Mouse (Mus musculus) forebrain, postnatal 0 days (tissue): ENCODE data around the gene Ppp1r14a. TPM values are rescaled to one million over a fixed set of nuclear protein-coding genes. Genes with fewer than 3 reads are reported as not detected.

Experiments
- ATAC-seq: fragments of 200-750 bp; cut with Nextera tagmentation; 2 replicates; pipeline ENCODE4 v1.8.0; 2017; ENCODE audit warnings: mild to moderate bottlenecking, moderate library complexity
- DNase-seq: peaks from one replicate; pipeline ENCODE4 v3.0.0-alpha.2; 2015
- H3K27ac ChIP-seq: fragments of 300-500 bp; sonication (generic); 2 replicates; pipeline ENCODE4 v1.5.1; 2014; ENCODE audit warnings: low read depth, mild to moderate bottlenecking, antibody characterized with exemption, low read length, moderate library complexity, mixed read lengths
- H3K27me3 ChIP-seq: fragments of 300-500 bp; sonication (generic); 2 replicates; pipeline ENCODE4 v1.6.1; 2014; ENCODE audit warnings: mild to moderate bottlenecking, low read length, mixed read lengths; ENCODE audit not compliant: insufficient read depth
- H3K36me3 ChIP-seq: fragments of 300-500 bp; sonication (generic); 2 replicates; pipeline ENCODE4 v1.6.1; 2014; ENCODE audit warnings: mild to moderate bottlenecking, moderate library complexity; ENCODE audit not compliant: insufficient read depth
- H3K4me1 ChIP-seq: fragments of 300-500 bp; sonication (generic); 2 replicates; pipeline ENCODE4 v1.6.1; 2014; ENCODE audit warnings: antibody characterized with exemption; ENCODE audit not compliant: insufficient read depth
- H3K4me2 ChIP-seq: fragments of 300-500 bp; sonication (generic); 2 replicates; pipeline ENCODE4 v1.6.1; 2014; ENCODE audit warnings: low read depth, mild to moderate bottlenecking, moderate library complexity
- H3K4me3 ChIP-seq: fragments of 300-500 bp; sonication (generic); 2 replicates; pipeline ENCODE4 v1.5.1; 2014; ENCODE audit warnings: low read depth, low read length, mixed read lengths
- H3K9ac ChIP-seq: fragments of 300-500 bp; sonication (generic); 2 replicates; pipeline ENCODE4 v1.6.1; 2014; ENCODE audit warnings: mild to moderate bottlenecking
- H3K9me3 ChIP-seq: fragments of 300-500 bp; sonication (generic); 2 replicates; pipeline ENCODE4 v1.6.1; 2016; ENCODE audit warnings: low read length
- CTCF ChIP-seq: sonication (generic); IDR thresholded peaks from 2 replicates; pipeline ENCODE4 v1.5.1; 2016; ENCODE audit warnings: antibody characterized with exemption, control low read depth, low read depth
- WGBS: fragments of 180-500 bp; shearing (Covaris S2); extraction: QIAGEN DNeasy Blood & Tissue Kit; methylation state at CpG from one replicate; pipeline ENCODE4 v1.1.7; 2014; 5-methylcytosine and 5-hydroxymethylcytosine counted together
- polyA plus RNA-seq: library from polyadenylated mRNA; unstranded; fragments of >200 nt; fragmentation: Nextera tagmentation; extraction: Ambion mirVana; gene quantifications from 2 replicates; pipeline ENCODE4 v1.2.1, GENCODE M21; 2015
- total RNA-seq: library from RNA; depleted of rRNA; stranded (reverse); fragments of >200 nt; gene quantifications from 2 replicates; pipeline ENCODE4 v1.2.3, GENCODE M21; 2014; rRNA removed

The Ppp1r14a gene
- total and polyA plus RNA-seq, 2 experiments from 2014 or later, result 2.0 to 2.3 TPM

DNA sequence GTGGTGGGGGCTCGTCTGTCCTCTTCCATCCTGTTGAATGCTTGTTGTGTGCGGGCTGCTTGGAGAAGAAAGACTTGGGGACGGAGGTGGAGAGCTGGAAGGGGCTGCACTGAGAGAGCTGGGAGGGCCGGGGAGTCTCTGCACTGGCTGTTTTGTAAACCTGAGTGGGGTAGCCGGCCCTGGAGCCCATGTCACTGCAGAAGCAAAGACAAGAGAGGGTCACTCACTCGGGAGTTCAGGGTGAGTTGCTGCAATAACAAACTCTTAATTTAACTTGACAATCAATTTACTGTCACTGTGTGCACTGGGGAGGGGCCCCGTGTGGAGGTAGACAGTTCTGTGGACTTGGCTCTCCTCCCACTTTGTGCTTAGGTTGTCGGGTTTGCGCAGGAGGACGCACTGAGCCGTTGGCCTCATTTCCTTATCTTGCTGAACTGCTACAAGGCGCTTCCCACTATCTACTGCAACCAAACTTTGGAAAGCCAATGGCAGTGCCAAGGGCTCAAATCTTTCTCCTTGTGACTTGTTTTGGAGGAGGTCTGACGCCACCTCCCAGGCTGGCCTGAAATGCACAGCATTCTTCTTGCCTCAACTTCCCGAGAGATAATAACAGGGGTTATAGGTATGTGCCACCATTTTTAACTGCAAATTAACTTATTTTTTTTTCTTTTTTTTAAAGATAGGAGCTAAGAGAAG lies 50.0 kb downstream of the Ppp1r14a start:
- WGBS, result 69% methylated on average over 14 of the region's 14 CpGs
- no peak for DNase-seq
- H3K4me1 ChIP-seq, result no peaks in the 10 kb centered on the region; the same call in none of the 2 replicates
- no peak for ATAC-seq
- no peak overlapping the region for H3K4me3 ChIP-seq
- H3K36me3 ChIP-seq, result peaks cover 27% of the 10 kb centered on the region
- no peak overlapping the region for H3K27ac ChIP-seq
- no peaks in the 10 kb centered on the region for H3K9me3 ChIP-seq
- no peak overlapping the region for H3K9ac ChIP-seq
- TF ChIP-seq CTCF, result no peak
- H3K4me2 ChIP-seq, result no peak overlapping the region
- no peaks in the 10 kb centered on the region for H3K27me3 ChIP-seq

DNA sequence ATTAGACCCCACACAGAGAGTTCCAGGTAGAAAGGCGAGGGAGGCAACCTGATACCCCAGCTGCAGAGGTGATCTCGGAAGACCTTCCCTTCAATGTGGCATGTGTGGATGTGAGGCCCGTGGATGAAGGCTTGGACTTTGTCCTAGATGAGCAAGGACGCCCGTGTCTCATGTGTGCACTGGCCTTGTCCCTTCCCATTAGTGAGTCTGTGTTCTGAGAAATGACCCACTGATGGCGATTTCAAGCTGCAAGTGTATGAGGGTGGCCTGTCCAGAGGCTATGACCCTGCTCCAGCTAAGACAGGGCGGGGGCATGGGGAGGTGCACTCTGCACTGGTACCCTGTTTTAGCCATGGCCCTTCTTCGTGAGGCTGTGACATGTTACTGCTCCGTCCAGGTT lies 51.1 kb downstream of the Ppp1r14a start:
- Histone ChIP-seq H3K4me2 (no peak overlapping the region), H3K9ac (no peak overlapping the region), H3K4me3 (no peak overlapping the region), H3K36me3 (peaks cover 24% of the 10 kb centered on the region), H3K27ac (no peak overlapping the region), H3K27me3 (no peaks in the 10 kb centered on the region), H3K9me3 (no peaks in the 10 kb centered on the region), H3K4me1 (no peaks in the 10 kb centered on the region; the same call in none of the 2 replicates)
- DNase-seq (no peak), ATAC-seq (no peak)
- no peak for TF ChIP-seq CTCF
- WGBS, result 93% methylated on average over 9 of the region's 9 CpGs

DNA sequence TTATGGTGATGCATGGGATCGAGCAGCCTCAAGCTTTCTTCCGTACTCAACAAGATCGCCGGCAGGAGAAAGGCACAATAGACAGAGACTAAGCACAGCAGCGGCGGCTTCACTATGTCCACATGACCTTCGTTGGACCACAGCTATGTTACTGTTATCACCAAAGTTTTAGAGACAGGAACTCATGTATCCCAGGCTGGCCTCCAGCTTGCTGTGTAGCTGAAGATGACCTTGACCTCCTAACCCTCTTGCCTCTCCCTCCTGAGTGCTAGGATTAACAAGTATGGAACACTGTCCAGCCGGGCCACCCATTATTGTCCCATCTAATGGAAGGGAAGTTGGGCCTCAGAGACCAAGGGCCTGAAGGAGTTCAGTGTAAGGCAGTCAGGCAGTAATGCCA lies 51.7 kb downstream of the Ppp1r14a start:
- 90% methylated on average over 8 of the region's 8 CpGs for WGBS
- TF ChIP-seq CTCF, result no peak

DNA sequence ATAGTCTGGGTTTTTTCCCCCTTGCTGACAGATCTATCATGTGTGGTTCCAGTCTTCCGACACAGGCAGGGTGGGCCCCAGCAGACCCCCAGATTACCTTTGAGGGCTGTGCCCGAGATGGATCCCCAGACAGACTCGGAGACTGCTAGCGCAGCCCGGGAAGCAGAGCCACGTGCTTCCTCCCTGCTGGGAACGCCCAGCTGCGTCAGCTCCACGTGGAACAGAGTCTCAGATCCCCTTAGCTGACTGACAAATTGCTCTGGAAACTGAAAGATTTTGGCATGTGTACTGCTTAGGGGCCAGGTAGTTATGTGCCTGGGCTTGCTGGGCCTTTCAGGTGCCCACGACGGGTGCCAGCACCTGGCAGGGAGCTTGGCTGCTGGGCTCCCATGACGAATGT lies 52.6 kb downstream of the Ppp1r14a start:
- H3K9ac ChIP-seq, result no peak overlapping the region; the same call in 1 of the 2 replicates
- peaks cover 21% of the 10 kb centered on the region for H3K36me3 ChIP-seq
- peaks cover 10% of the 10 kb centered on the region for H3K4me1 ChIP-seq
- peak overlapping the region; percentile 76 for H3K27ac ChIP-seq
- no peak for TF ChIP-seq CTCF
- ATAC-seq (peak; percentile 69), DNase-seq (peak; percentile 71)
- no peaks in the 10 kb centered on the region for H3K9me3 ChIP-seq
- WGBS, result 45% methylated on average over 12 of the region's 12 CpGs
- no peak overlapping the region for H3K4me3 ChIP-seq
- H3K4me2 ChIP-seq, result peak overlapping the region; percentile 2; the same call in 1 of the 2 replicates
- H3K27me3 ChIP-seq, result no peaks in the 10 kb centered on the region

More for the DNA sequence above, 51.7 kb downstream of the Ppp1r14a start:
- DNase-seq, result no peak
- Histone ChIP-seq H3K27ac (no peak overlapping the region), H3K9ac (no peak overlapping the region), H3K4me2 (no peak overlapping the region), H3K4me1 (peaks cover 1% of the 10 kb centered on the region), H3K27me3 (no peaks in the 10 kb centered on the region), H3K9me3 (no peaks in the 10 kb centered on the region), H3K36me3 (peaks cover 24% of the 10 kb centered on the region), H3K4me3 (no peak overlapping the region)
- ATAC-seq, result no peak

DNA sequence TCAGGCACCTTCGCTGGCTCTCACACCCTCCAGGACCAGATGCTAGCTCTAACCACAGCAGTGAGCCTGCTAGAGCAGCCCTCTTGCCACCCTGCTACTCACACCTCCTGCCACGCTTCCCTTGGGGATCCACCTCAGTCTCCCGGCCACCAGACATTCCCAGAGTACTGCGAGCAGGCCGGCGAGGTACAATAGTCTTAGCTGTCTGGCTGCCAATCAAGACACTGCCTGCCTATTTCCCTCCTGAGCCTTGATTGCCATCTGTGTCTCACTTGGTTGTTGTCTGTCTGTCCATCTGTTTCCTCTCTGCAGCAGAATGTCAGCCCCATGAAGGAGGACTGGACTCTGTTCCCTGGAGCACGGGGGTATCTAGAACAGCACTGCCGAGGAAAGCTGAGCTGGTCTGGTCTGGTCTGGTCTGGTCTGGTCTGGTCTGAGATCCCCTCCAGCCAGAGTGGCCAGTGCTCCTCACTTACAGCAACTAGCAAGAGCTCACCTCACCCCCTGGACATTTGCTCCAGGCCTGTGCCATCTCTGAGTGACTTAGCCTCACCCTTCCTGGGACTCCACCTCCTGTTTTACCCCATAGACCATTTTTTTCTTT lies 53.5 kb downstream of the Ppp1r14a start:
- Histone ChIP-seq H3K4me3 (no peak overlapping the region), H3K27ac (peak overlapping the region; percentile 76), H3K4me2 (no peak overlapping the region), H3K9me3 (no peaks in the 10 kb centered on the region), H3K27me3 (no peaks in the 10 kb centered on the region), H3K4me1 (peaks cover 10% of the 10 kb centered on the region), H3K36me3 (peaks cover 17% of the 10 kb centered on the region), H3K9ac (no peak overlapping the region)
- ATAC-seq (peak; percentile 14), DNase-seq (peak; percentile 52)
- WGBS, result 32% methylated on average over 8 of the region's 8 CpGs
- TF ChIP-seq CTCF, result no peak

Other genes with a start within 250 kb of the Ppp1r14a start
- gene Ryr1, start 164.1 kb upstream of the Ppp1r14a start, total RNA-seq, result 4.6 and 6.7 TPM in 2 replicates
- 4.2 and 8.8 TPM in 2 replicates for gene Ryr1, start 164.1 kb upstream of the Ppp1r14a start, polyA plus RNA-seq
- gene Rasgrp4, start 154.5 kb upstream of the Ppp1r14a start, total RNA-seq, result 1.8 and 4.0 TPM in 2 replicates
- 0.84 and 1.3 TPM in 2 replicates for gene Rasgrp4, start 154.5 kb upstream of the Ppp1r14a start, polyA plus RNA-seq
- 15.9 and 23.5 TPM in 2 replicates for gene Fam98c, start 133.1 kb upstream of the Ppp1r14a start, total RNA-seq
- 24.7 and 25.3 TPM in 2 replicates for gene Fam98c, start 133.1 kb upstream of the Ppp1r14a start, polyA plus RNA-seq
- 0.67 and 0.77 TPM in 2 replicates for gene Ggn, start 119.1 kb upstream of the Ppp1r14a start, total RNA-seq
- 0.39 and 0.40 TPM in 2 replicates for gene Ggn, start 119.1 kb upstream of the Ppp1r14a start, polyA plus RNA-seq
- gene Spred3, start 118.9 kb upstream of the Ppp1r14a start, total RNA-seq, result 19.0 and 29.0 TPM in 2 replicates
- 4.7 and 6.8 TPM in 2 replicates for gene Spred3, start 118.9 kb upstream of the Ppp1r14a start, polyA plus RNA-seq
- gene Psmd8, start 108.6 kb upstream of the Ppp1r14a start, total RNA-seq, result 245 and 253 TPM in 2 replicates
- gene Psmd8, start 108.6 kb upstream of the Ppp1r14a start, polyA plus RNA-seq, result 292 and 338 TPM in 2 replicates
- 2.5 and 3.5 TPM in 2 replicates for gene Catsperg1, start 75.3 kb upstream of the Ppp1r14a start, total RNA-seq
- gene Catsperg1, start 75.3 kb upstream of the Ppp1r14a start, polyA plus RNA-seq, result 0.75 and 2.3 TPM in 2 replicates
- gene Kcnk6, start 56.8 kb upstream of the Ppp1r14a start, total RNA-seq, result 1.7 and 6.1 TPM in 2 replicates
- gene Kcnk6, start 56.8 kb upstream of the Ppp1r14a start, polyA plus RNA-seq, result 0.88 and 0.97 TPM in 2 replicates
- 71.2 and 84.1 TPM in 2 replicates for gene Yif1b, start 51.0 kb upstream of the Ppp1r14a start, total RNA-seq
- gene Yif1b, start 51.0 kb upstream of the Ppp1r14a start, polyA plus RNA-seq, result 97.7 and 100 TPM in 2 replicates
- gene 2200002D01Rik, start 40.8 kb upstream of the Ppp1r14a start, total RNA-seq, result 0.23 TPM in 1 of 2 replicates, not detected in the other
- 0.67 and 0.82 TPM in 2 replicates for gene 2200002D01Rik, start 40.8 kb upstream of the Ppp1r14a start, polyA plus RNA-seq
- gene Spint2, start 7.4 kb upstream of the Ppp1r14a start, total RNA-seq, result 32.3 and 36.7 TPM in 2 replicates
- 94.6 and 127 TPM in 2 replicates for gene Spint2, start 7.4 kb upstream of the Ppp1r14a start, polyA plus RNA-seq
- 246 and 291 TPM in 2 replicates for gene Dpf1, start 14.6 kb downstream of the Ppp1r14a start, total RNA-seq
- 243 and 248 TPM in 2 replicates for gene Dpf1, start 14.6 kb downstream of the Ppp1r14a start, polyA plus RNA-seq
- 26.6 and 44.1 TPM in 2 replicates for gene Sipa1l3, start 229.3 kb downstream of the Ppp1r14a start, total RNA-seq
- 5.7 and 12.1 TPM in 2 replicates for gene Sipa1l3, start 229.3 kb downstream of the Ppp1r14a start, polyA plus RNA-seq